Mouse (Mus musculus) intestine, postnatal 0 days (tissue): ENCODE results near the gene Shq1. TPM values are rescaled to one million over a fixed set of nuclear protein-coding genes. Genes with fewer than 3 reads are reported as not detected.
A peak's percentile ranks its signal among the peaks of the same experiment; 100 is the strongest.

Source experiments
- ATAC-seq: fragments of 200-750 bp; cut with Nextera tagmentation; 2 replicates; pipeline ENCODE4 v1.8.0; 2017; ENCODE audit warnings: mild to moderate bottlenecking, moderate TSS enrichment, moderate library complexity
- H3K27ac ChIP-seq: fragments of 300-500 bp; sonication (generic); 2 replicates; pipeline ENCODE4 v1.5.1; 2014; ENCODE audit warnings: mild to moderate bottlenecking, low read depth, low read length, moderate library complexity
- H3K27me3 ChIP-seq: fragments of 300-500 bp; sonication (generic); replicated peaks from 2 replicates; pipeline ENCODE4 v1.6.1; 2014; ENCODE audit warnings: low read length, mixed read lengths; ENCODE audit not compliant: control insufficient read depth, insufficient read depth
- H3K36me3 ChIP-seq: fragments of 300-500 bp; sonication (generic); 2 replicates; pipeline ENCODE4 v1.6.1; 2014; ENCODE audit warnings: mild to moderate bottlenecking, moderate library complexity; ENCODE audit not compliant: control insufficient read depth, insufficient read depth
- H3K4me1 ChIP-seq: fragments of 300-500 bp; sonication (generic); replicated peaks from 2 replicates; pipeline ENCODE4 v1.6.1; 2014; ENCODE audit warnings: antibody characterized with exemption, low read length, mixed read lengths; ENCODE audit not compliant: control insufficient read depth, insufficient read depth
- H3K4me2 ChIP-seq: fragments of 300-500 bp; sonication (generic); replicated peaks from 2 replicates; pipeline ENCODE4 v1.6.1; 2014; ENCODE audit warnings: low read depth, mild to moderate bottlenecking, moderate library complexity
- H3K4me3 ChIP-seq: fragments of 300-500 bp; sonication (generic); 2 replicates; pipeline ENCODE4 v1.5.1; 2014; ENCODE audit warnings: low read depth, low read length
- H3K9ac ChIP-seq: fragments of 300-500 bp; sonication (generic); 2 replicates; pipeline ENCODE4 v1.6.1; 2014; ENCODE audit warnings: mild to moderate bottlenecking, low read depth, low read length
- H3K9me3 ChIP-seq: fragments of 300-500 bp; sonication (generic); 2 replicates; pipeline ENCODE4 v1.6.1; 2016; ENCODE audit warnings: mixed run types; ENCODE audit not compliant: control insufficient read depth
- CTCF ChIP-seq: sonication (generic); IDR thresholded peaks from 2 replicates; pipeline ENCODE4 v1.5.1; 2016; ENCODE audit warnings: low read depth, mild to moderate bottlenecking, control low read depth, antibody characterized with exemption, moderate library complexity
- WGBS: fragments of 180-500 bp; shearing (Covaris S2); extraction: QIAGEN DNeasy Blood & Tissue Kit; methylation state at CpG from one replicate; pipeline ENCODE4 v1.1.7; 2014; 5-methylcytosine and 5-hydroxymethylcytosine counted together
- polyA plus RNA-seq: library from polyadenylated mRNA; unstranded; fragments of >200 nt; fragmentation: Nextera tagmentation; extraction: Ambion mirVana; gene quantifications from 2 replicates; pipeline ENCODE4 v1.2.1, GENCODE M21; 2015

The Shq1 gene
- polyA plus RNA-seq, 1 experiment from 2014 or later: 5.8 TPM

DNA sequence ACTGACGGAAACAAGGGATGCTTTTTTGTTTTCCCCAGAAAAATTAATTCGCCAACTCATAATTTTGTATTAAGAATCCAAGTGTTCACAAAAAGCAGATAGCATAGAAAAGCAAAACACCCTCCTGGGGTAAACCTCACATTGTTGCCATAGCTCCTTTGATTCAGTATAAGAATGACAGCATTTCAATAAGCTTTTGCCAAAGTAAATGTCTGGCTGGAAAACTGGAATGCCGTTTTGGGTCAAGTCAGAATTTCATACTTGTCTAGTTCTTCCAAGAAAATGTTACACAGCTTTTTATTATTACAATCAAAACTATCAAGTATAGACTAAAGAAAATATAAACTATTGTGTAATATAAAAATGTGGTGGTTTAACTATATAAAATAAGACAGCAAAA, 61.7 kb downstream of the Shq1 start:
- TF ChIP-seq CTCF: no peak
- Histone ChIP-seq H3K4me1 (no peaks in the 10 kb centered on the region), H3K27me3 (no peaks in the 10 kb centered on the region), H3K27ac (no peak overlapping the region), H3K36me3 (no peaks in the 10 kb centered on the region), H3K4me2 (no peak overlapping the region), H3K9me3 (no peaks in the 10 kb centered on the region), H3K4me3 (no peak overlapping the region), H3K9ac (no peak overlapping the region)
- WGBS: 89% methylated on average over 3 of the region's 3 CpGs
- no peak for ATAC-seq

DNA sequence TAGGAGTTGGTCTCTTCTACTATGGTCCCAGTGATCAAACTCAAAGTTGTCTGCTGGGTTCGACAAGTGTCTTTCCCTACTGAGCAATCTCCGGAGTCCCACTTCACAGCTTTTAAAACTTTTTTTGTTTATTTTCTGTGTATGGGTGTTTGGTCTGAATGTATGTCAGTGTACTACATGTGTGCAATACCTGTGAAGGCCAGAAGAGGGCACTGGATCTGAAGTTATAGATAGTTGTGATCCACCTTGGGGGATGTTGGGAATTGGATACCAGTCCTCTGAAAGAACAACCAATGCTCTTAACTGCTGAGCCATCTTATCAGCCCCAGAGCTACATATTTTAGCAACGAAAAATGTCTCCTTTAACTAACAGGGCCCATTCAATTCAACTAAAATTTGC, 62.5 kb downstream of the Shq1 start:
- Histone ChIP-seq H3K4me3 (no peak overlapping the region), H3K9ac (no peak overlapping the region), H3K27ac (no peak overlapping the region), H3K27me3 (no peaks in the 10 kb centered on the region), H3K36me3 (no peaks in the 10 kb centered on the region), H3K9me3 (no peaks in the 10 kb centered on the region), H3K4me1 (no peaks in the 10 kb centered on the region), H3K4me2 (no peak overlapping the region)
- ATAC-seq: no peak
- WGBS: 94% methylated on average over 3 of the region's 3 CpGs
- peak; percentile 66 for TF ChIP-seq CTCF

DNA sequence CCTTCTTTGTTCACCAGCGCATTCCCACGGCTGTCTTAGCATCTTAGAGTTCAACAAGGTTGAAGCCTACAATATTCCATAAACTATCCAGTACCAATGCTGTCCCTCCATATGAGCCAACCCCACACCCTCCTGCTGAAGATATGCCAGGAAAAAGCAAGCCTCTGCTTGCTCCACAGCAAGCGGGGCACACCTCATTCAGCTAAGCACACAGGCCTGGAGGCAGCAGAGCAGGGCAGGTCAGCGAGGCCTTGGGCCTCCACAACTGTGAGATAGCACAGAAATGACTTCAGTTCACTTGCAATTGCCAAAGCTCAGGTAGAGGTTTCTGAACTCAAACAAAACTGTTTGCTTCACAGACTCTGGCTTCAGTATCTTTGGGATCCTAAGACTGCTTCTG, 64.2 kb downstream of the Shq1 start:
- no peak overlapping the region for H3K4me3 ChIP-seq
- no peak for ATAC-seq
- 65% methylated on average over 4 of the region's 4 CpGs for WGBS
- no peak overlapping the region for H3K27ac ChIP-seq
- H3K36me3 ChIP-seq: no peaks in the 10 kb centered on the region
- TF ChIP-seq CTCF: no peak
- no peaks in the 10 kb centered on the region for H3K4me1 ChIP-seq
- no peaks in the 10 kb centered on the region for H3K27me3 ChIP-seq
- no peak overlapping the region for H3K9ac ChIP-seq
- H3K4me2 ChIP-seq: no peak overlapping the region
- no peaks in the 10 kb centered on the region for H3K9me3 ChIP-seq

GRCm38 (mm10) chr6:100603702-100604101, 67.3 kb downstream of the Shq1 start:
- no peaks in the 10 kb centered on the region for H3K36me3 ChIP-seq
- no peak overlapping the region for H3K27ac ChIP-seq
- no peak overlapping the region for H3K4me2 ChIP-seq
- H3K9me3 ChIP-seq: no peaks in the 10 kb centered on the region
- H3K4me1 ChIP-seq: no peaks in the 10 kb centered on the region
- H3K9ac ChIP-seq: no peak overlapping the region
- H3K4me3 ChIP-seq: no peak overlapping the region
- no peak for ATAC-seq
- WGBS: 67% methylated on average over 6 of the region's 6 CpGs
- no peaks in the 10 kb centered on the region for H3K27me3 ChIP-seq
- TF ChIP-seq CTCF: no peak

DNA sequence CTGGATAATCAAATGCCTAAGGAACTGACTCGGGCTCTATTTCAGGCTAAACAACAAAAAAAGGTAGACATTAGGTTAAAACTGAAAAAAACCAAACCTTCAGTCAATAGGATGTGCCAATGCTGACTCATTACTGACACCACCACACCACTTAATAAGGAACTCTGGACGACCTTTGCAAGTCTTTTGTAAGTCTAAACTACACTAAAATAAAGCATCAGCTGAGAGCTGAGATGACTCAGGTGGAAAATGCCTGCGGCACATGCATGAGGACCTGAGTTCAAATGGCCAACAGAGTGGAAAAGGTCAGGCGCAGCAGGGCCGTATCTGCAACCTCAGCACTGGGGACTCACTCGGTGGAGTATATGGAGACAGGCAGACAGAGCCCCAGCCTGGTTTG, 69.3 kb downstream of the Shq1 start:
- Histone ChIP-seq H3K9me3 (no peaks in the 10 kb centered on the region), H3K27me3 (no peaks in the 10 kb centered on the region), H3K9ac (no peak overlapping the region), H3K4me1 (no peaks in the 10 kb centered on the region), H3K27ac (no peak overlapping the region), H3K36me3 (no peaks in the 10 kb centered on the region), H3K4me3 (no peak overlapping the region), H3K4me2 (no peak overlapping the region)
- no peak for ATAC-seq
- 81% methylated on average over 6 of the region's 6 CpGs for WGBS
- no peak for TF ChIP-seq CTCF

GRCm38 (mm10) chr6:100593857-100594256, 77.1 kb downstream of the Shq1 start:
- TF ChIP-seq CTCF: no peak
- no peaks in the 10 kb centered on the region for H3K9me3 ChIP-seq
- no peak for ATAC-seq
- no peak overlapping the region for H3K9ac ChIP-seq
- WGBS: 85% methylated on average over 8 of the region's 8 CpGs
- no peak overlapping the region for H3K4me3 ChIP-seq
- no peaks in the 10 kb centered on the region for H3K36me3 ChIP-seq
- no peak overlapping the region for H3K4me2 ChIP-seq
- no peak overlapping the region for H3K27ac ChIP-seq
- no peaks in the 10 kb centered on the region for H3K4me1 ChIP-seq
- H3K27me3 ChIP-seq: no peaks in the 10 kb centered on the region

DNA sequence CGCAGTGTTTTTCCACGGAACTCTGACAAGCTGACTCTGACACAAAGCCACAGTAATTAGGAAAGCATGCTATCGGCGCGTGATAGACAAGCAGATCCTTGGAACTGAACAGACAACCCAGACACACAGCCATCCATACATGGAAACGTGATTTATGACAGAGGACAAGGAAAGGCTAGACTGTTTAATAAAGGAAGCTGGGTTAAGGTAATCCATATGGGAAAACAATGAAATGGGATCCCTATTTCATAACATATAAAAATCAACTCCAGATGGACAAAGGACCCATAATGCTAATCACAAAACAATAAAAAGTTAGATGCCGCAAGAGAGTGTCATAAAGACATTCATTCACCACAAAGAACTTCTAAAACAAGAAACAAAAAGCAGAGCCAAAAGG, 78.0 kb downstream of the Shq1 start:
- Histone ChIP-seq H3K4me1 (no peaks in the 10 kb centered on the region), H3K36me3 (no peaks in the 10 kb centered on the region), H3K9me3 (no peaks in the 10 kb centered on the region), H3K27ac (no peak overlapping the region), H3K4me2 (no peak overlapping the region), H3K27me3 (no peaks in the 10 kb centered on the region), H3K9ac (no peak overlapping the region), H3K4me3 (no peak overlapping the region)
- no peak for TF ChIP-seq CTCF
- ATAC-seq: no peak
- WGBS: 77% methylated on average over 7 of the region's 7 CpGs
